ENCODE assay signal across 16 mouse cellular contexts in the genomic region with DNA sequence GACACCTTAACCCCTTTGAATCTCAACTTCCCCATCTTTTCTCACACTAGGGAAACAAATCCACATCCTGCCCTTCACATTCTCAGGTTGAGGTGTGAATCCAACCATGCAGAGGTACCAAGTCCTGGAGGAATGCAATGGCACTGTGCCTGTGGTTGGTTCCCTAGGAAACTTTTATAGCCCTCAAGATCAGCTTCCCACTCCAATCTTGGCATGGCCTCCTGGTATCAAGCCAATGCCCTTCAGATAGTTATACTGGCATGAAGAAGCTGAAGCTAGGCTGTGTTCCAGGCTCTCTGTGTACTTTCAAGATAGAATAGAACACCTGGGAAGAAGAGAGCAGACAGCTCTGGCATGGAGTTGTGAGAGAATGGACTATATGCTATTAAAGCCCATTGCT. TPM values are rescaled to one million over a fixed set of nuclear protein-coding genes. Genes with fewer than 3 reads are reported as not detected.
DNase-seq lines count a peak whose midpoint lies in the region; ATAC-seq and TF ChIP-seq lines count a peak whose summit lies in the region.
"Had no signal": no experiment of that assay in that cellular context is flagged by ENCODE, and none has a peak within 500 bp of the region (broad histone marks: within the 10 kb centered on the region; RNA-seq: fewer than 3 reads in every experiment).

No protein-coding gene starts in this region.

- H3K9me3 ChIP-seq in heart, embryonic 12.5 days (replicated peaks), result no peaks in the 10 kb centered on the region
- H3K9me3 ChIP-seq: heart, embryonic 15.5 days; limb, embryonic 15.5 days; neural tube, embryonic 12.5 days had no signal

- DNase-seq in heart, adult 2 months, result peak in 1 of 2 experiments; percentile 62
- peak; percentile 26 for DNase-seq in ovary, postnatal 36 days (ENCODE audit: low spot score)
- no peak for DNase-seq in ovary, postnatal 10 days (ENCODE audit: low spot score)
- DNase-seq in kidney, postnatal 14 days, result peak; percentile 80
- DNase-seq in lung, postnatal 4 days, result peak; percentile 80
- DNase-seq in retina, embryonic 14.5 days (ENCODE audit: low spot score), result no peak
- DNase-seq: layer of hippocampus, postnatal 36 days; right cerebral cortex, postnatal 25 days had no signal

- peaks cover 17% of the 10 kb centered on the region; the same call in 1 of the 2 replicates for H3K36me3 ChIP-seq in heart, adult 2 months (ENCODE audit: control insufficient read depth, insufficient read depth, low read length)
- H3K36me3 ChIP-seq in heart, embryonic 12.5 days, result no peaks in the 10 kb centered on the region
- H3K36me3 ChIP-seq: heart, embryonic 15.5 days; limb, embryonic 15.5 days; neural tube, embryonic 12.5 days had no signal

- TF ChIP-seq CTCF in heart, adult 2 months (IDR thresholded peaks at IDR 0.05), result no peak

- intact Hi-C loops in heart, adult 2 months (cut with DNase I), result loop anchor here (5.0 to 10.0 kb wide), 2 partner anchors 163 to 199 kb away; no protein-coding TSS in a partner anchor

- no peak overlapping the region for H3K4me2 ChIP-seq in heart, embryonic 12.5 days
- H3K4me2 ChIP-seq: heart, embryonic 15.5 days; limb, embryonic 15.5 days; neural tube, embryonic 12.5 days had no signal

- H3K79me2 ChIP-seq in heart, adult 2 months (replicated peaks; ENCODE audit: control insufficient read depth, insufficient read depth, low read length), result no peaks in the 10 kb centered on the region

- TF ChIP-seq EP300 in heart, adult 2 months (IDR thresholded peaks at IDR 0.05; ENCODE audit: insufficient read depth, low read depth, low read length), result no peak

- H3K4me3 ChIP-seq in heart, adult 2 months, result peak overlapping the region; percentile 23; the same call in 1 of the 2 replicates
- H3K4me3 ChIP-seq in heart, embryonic 12.5 days, result no peak overlapping the region
- H3K4me3 ChIP-seq: heart, embryonic 15.5 days; limb, embryonic 15.5 days; neural tube, embryonic 12.5 days had no signal

- H3K9ac ChIP-seq in heart, adult 2 months (ENCODE audit: low read depth, low read length), result 0 out of 2 replicates have a peak overlapping the region, but pooled peaks have one; percentile 19
- no peak overlapping the region for H3K9ac ChIP-seq in heart, embryonic 12.5 days
- H3K9ac ChIP-seq: heart, embryonic 15.5 days; limb, embryonic 15.5 days; neural tube, embryonic 12.5 days had no signal

- H3K27me3 ChIP-seq in heart, adult 2 months (ENCODE audit: control insufficient read depth, insufficient read depth, low read length), result no peaks in the 10 kb centered on the region
- H3K27me3 ChIP-seq in heart, embryonic 12.5 days (replicated peaks), result no peaks in the 10 kb centered on the region
- H3K27me3 ChIP-seq: heart, embryonic 15.5 days; limb, embryonic 15.5 days; neural tube, embryonic 12.5 days had no signal

- TF ChIP-seq POLR2A in heart, adult 2 months (IDR thresholded peaks at IDR 0.05; ENCODE audit: insufficient read depth, low read depth, low read length), result no peak

- peak overlapping the region; percentile 38 for H3K27ac ChIP-seq in heart, adult 2 months
- H3K27ac ChIP-seq in heart, embryonic 12.5 days (ENCODE audit: poor library complexity, severe bottlenecking), result no peak overlapping the region
- H3K27ac ChIP-seq: heart, embryonic 15.5 days; limb, embryonic 15.5 days; neural tube, embryonic 12.5 days had no signal

- peaks cover 9% of the 10 kb centered on the region for H3K4me1 ChIP-seq in heart, adult 2 months (ENCODE audit: control insufficient read depth, insufficient read depth, low read length)
- H3K4me1 ChIP-seq in heart, embryonic 12.5 days (replicated peaks), result peaks cover 10% of the 10 kb centered on the region; the same call in 1 of the 2 replicates
- H3K4me1 ChIP-seq: limb, embryonic 15.5 days; neural tube, embryonic 12.5 days had no signal

- no peak for ATAC-seq in heart, embryonic 12.5 days (ENCODE audit: insufficient number of reproducible peaks, low FRiP score)
- no peak for ATAC-seq in granulocyte monocyte progenitor cell, adult 5-6 weeks (replicated peaks; ENCODE audit: poor library complexity, severe bottlenecking)

RNA-seq across cellular contexts. Expression of a gene that starts 2.2 kb away (rescaled TPM):
- total RNA-seq in heart, adult 2 months (2021), result 10 to 100 TPM; 28.3 to 29.2 TPM
- polyA plus RNA-seq in heart, adult 2 months (2012; rRNA removed), result 56.5 and 61.1 TPM in 2 replicates
- 0.74 and 1.1 TPM in 2 replicates for polyA plus RNA-seq in heart, embryonic 12.5 days (2016; fragmentation: Nextera tagmentation; extraction: Ambion mirVana)
- not detected in 2 replicates for total RNA-seq in granulocyte monocyte progenitor cell, adult 5-6 weeks (2014; fragmentation: Nextera tagmentation)
- total RNA-seq in granulocyte monocyte progenitor cell, adult 5-6 weeks (2017), result not detected in 2 replicates

RNA-seq across cellular contexts. Expression of a gene that starts 44.6 kb away (rescaled TPM):
- not detected for total RNA-seq in heart, adult 2 months (2021)
- polyA plus RNA-seq in heart, adult 2 months (2012; rRNA removed), result not detected in 2 replicates
- polyA plus RNA-seq in heart, embryonic 12.5 days (2016; fragmentation: Nextera tagmentation; extraction: Ambion mirVana), result not detected in 2 replicates
- not detected in 2 replicates for total RNA-seq in granulocyte monocyte progenitor cell, adult 5-6 weeks (2014; fragmentation: Nextera tagmentation)
- not detected in 2 replicates for total RNA-seq in granulocyte monocyte progenitor cell, adult 5-6 weeks (2017)
- total RNA-seq: common myeloid progenitor, adult 5-6 weeks; layer of hippocampus, postnatal 36 days had no signal
- polyA plus RNA-seq: heart, embryonic 15.5 days; intestine, embryonic 14.5 days; limb, embryonic 15.5 days; neural tube, embryonic 12.5 days; stomach, embryonic 16.5 days had no signal

Comparison
In these comparisons a context has a peak if more than half of its experiments do, and no peak if none do; other contexts are left out.
1. DNase-seq: peak in ovary, postnatal 36 days (single experiment), kidney, postnatal 14 days (single experiment) and lung, postnatal 4 days (2 of 2); none in ovary, postnatal 10 days (single experiment) and retina, embryonic 14.5 days (single experiment).
2. RNA of a gene that starts 2.2 kb away (total RNA-seq): 28.3 to 29.2 TPM in heart, adult 2 months; not detected in granulocyte monocyte progenitor cell, adult 5-6 weeks; every median in the first group is over 10 times any median in the second.